Mouse (Mus musculus) kidney, adult 2 months (tissue): ENCODE measurements at regions not wholly inside any gene's neighbourhood (a gene's known extent, or its start where the extent isn't known, plus 50 kb on each side); places are given as distances from the start of the nearest gene placed in this dataset.

Experiments used
- CTCF ChIP-seq: fragments of 200-500 bp; conservative IDR thresholded peaks from 2 replicates; pipeline ENCODE4 v1.5.1; 2011; ENCODE audit warnings: low read depth, mild to moderate bottlenecking, control low read depth, low read length, moderate library complexity, mixed read lengths; ENCODE audit not compliant: insufficient read depth, insufficient read length
- POLR2A ChIP-seq: fragments of 200-500 bp; IDR thresholded peaks from one replicate; pipeline ENCODE4 v1.6.1; 2011; ENCODE audit warnings: low read depth, low read length, control low read depth

- TF ChIP-seq CTCF (no peak), POLR2A (no peak)
Observed at GRCm38 (mm10) chr15:62046276-62046675, 1123.5 kb upstream of the A1bg start.
